Mouse (Mus musculus): ENCODE measurements around the gene Gnao1. TPM values are rescaled to one million over a fixed set of nuclear protein-coding genes. Genes with fewer than 3 reads are reported as not detected.

Gene Gnao1
- total RNA-seq, 2 experiments from 2014 or later: not detected

- ATAC-seq (replicated peaks; ENCODE audit: low FRiP score, low TSS enrichment, poor library complexity, severe bottlenecking): no peak
Measured at GRCm38 (mm10) chr8:93840956-93841752, 31.4 kb downstream of the Gnao1 start.

DNA sequence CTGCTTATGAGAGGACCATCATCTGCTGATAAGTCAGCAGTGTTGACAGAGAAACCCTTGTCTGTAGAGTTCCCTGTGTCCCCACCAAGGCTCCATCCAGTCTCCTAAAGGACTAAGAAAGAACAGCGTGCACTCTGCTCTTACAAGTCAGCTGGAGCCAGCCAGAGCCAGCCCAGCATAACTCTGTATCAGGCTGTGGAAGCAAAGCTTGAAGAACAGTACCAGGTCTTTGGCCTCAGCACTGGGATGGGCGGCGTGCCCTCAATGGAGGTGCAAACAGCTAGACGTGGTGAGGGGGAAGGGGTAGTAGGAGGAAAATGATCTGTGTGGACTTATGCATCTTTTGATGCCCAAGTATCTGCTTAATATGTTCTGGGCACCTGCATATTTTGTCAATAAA lies 32.8 kb downstream of the Gnao1 start:
- ATAC-seq (replicated peaks; ENCODE audit: low FRiP score, low TSS enrichment, poor library complexity, severe bottlenecking): no peak

DNA sequence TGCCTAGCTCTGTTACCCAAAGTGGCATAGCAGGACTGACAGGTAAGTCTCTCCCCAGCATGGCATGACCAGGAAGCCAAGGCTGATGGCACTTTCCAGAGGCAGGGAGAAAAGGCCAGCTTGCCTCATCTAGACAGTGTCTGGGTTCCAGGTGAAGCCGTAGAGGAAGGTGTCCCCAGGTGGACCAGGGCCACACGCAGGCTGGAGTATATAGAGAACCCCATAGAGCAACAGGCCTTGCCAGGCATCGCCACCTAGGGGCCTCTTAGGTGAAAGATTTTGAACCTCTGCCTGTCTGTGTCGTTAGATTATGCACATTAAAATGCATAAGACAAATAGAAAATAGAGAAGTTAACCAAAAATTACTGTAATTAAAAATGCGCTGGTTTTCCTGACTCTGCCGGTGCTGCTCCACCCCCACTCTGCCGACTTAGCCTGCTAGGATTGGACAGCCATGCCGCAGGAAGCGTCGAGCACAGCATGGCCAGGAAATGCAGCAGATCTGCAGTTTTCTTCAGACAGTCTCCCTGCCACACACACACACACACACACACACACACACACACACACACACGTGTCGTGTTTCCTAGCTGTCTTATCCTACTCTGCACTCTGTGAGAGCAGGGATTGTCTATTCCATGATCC lies 34.2 kb downstream of the Gnao1 start:
- no peak for ATAC-seq (replicated peaks; ENCODE audit: low FRiP score, low TSS enrichment, poor library complexity, severe bottlenecking)

GRCm38 (mm10) chr8:93845186-93845585 lies 35.4 kb downstream of the Gnao1 start:
- ATAC-seq (replicated peaks; ENCODE audit: low FRiP score, low TSS enrichment, poor library complexity, severe bottlenecking): no peak

GRCm38 (mm10) chr8:93852087-93852645 lies 42.4 kb downstream of the Gnao1 start:
- ATAC-seq (replicated peaks; ENCODE audit: low FRiP score, low TSS enrichment, poor library complexity, severe bottlenecking): no peak

- no peak for ATAC-seq (replicated peaks; ENCODE audit: low FRiP score, low TSS enrichment, poor library complexity, severe bottlenecking)
Measured at GRCm38 (mm10) chr8:93852851-93853461, 43.2 kb downstream of the Gnao1 start.

DNA sequence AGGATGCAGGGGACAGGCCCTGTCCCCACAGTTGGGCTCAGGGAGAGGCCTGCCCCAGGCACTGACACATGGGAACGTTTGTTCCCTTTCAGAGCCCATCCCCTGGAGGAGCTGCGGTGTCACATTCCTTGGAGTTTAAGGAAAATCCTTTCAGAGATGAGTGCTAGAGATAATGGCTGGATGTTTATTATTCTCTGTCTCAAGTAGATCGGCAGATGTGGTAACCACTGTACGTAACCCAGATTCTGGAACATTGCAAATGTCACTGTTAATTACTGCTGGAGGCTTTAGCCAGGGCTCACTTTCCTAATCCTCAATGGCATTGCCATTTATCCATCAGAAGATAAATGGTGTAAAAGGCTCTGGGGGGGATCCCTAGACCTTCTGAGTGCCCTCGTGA lies 44.9 kb downstream of the Gnao1 start:
- ATAC-seq (replicated peaks; ENCODE audit: low FRiP score, low TSS enrichment, poor library complexity, severe bottlenecking): no peak

DNA sequence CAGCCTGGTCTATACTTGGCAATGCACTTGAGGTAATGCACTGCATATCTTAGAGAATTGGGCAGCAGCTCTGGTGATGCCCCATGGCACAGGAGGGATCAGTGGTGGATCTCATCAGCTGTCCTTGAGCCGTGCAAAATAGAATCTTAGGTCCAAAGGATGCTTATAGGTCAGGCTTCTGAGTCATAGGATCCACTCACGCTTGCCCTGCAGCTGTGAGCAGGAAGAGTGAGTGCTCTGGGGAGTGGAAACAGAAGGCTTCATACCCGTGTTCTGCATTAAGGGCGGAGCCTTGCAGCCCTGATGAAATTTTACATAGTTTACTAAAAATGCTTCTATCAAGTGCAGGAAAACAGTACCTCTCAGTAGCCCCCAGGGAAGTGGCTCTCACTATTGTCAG lies 45.5 kb downstream of the Gnao1 start:
- ATAC-seq (replicated peaks; ENCODE audit: low FRiP score, low TSS enrichment, poor library complexity, severe bottlenecking): no peak

DNA sequence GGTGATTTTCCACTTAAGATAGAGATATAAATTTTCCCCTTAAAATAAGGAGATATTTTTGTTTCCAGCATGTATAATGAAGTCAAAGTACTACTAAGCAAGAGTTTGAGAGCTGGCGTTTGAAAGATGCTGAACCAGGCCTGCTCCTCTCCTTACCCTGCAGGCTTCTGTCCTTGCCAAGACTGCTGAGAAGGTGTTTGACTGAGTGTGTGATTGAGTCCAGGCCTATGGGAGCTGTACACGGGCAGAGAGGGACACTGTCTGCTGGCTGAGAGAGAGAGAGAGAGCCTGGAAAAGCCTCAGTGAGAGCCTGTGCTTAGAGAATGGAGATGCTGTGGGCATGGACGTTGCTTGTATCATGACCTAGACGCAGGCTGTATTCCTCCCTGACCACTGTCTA lies 47.4 kb downstream of the Gnao1 start:
- no peak for ATAC-seq (replicated peaks; ENCODE audit: low FRiP score, low TSS enrichment, poor library complexity, severe bottlenecking)

GRCm38 (mm10) chr8:93858286-93858685 lies 48.5 kb downstream of the Gnao1 start:
- ATAC-seq (replicated peaks; ENCODE audit: low FRiP score, low TSS enrichment, poor library complexity, severe bottlenecking): no peak

- no peak for ATAC-seq (replicated peaks; ENCODE audit: low FRiP score, low TSS enrichment, poor library complexity, severe bottlenecking)
Measured at GRCm38 (mm10) chr8:93860020-93860419, 50.3 kb downstream of the Gnao1 start.

GRCm38 (mm10) chr8:93864064-93864463 lies 54.3 kb downstream of the Gnao1 start:
- ATAC-seq (replicated peaks; ENCODE audit: low FRiP score, low TSS enrichment, poor library complexity, severe bottlenecking): no peak

- ATAC-seq (replicated peaks; ENCODE audit: low FRiP score, low TSS enrichment, poor library complexity, severe bottlenecking): no peak
Measured at GRCm38 (mm10) chr8:93866271-93866670, 56.5 kb downstream of the Gnao1 start.

DNA sequence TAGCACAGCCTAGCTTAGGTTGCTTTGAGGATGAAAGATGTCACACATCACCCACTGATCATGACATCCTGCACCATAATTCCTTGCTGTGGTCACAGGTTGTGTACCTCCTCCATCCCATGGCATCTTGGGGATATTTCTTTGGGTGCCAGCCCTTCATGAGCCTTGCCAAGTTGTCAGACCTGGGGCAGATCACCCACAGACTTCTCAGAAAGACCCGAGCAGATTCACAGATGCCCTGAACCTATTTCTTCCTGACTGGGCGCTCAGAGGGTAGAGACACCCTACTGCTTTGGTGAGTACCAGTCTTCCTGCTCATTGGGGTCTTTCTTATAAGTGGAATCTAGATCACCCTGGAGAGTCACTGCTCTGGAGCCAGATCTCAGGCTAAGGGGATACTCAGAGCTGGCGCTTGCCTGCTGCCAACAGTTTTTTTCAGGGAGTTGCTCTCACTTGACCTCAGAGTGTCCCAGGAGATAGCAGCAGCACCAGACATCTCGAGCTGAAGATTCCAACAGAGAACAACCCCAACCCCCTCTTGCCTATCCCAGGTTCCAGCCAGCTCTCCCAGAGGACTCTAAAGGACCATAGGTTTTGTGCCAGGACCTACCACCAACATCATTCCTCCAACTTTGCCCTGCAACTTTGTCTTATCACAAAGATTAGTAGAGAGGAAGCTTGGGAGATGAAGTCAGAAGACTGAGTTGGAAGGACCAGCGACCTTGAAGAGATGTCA lies 58.9 kb downstream of the Gnao1 start:
- ATAC-seq (replicated peaks; ENCODE audit: low FRiP score, low TSS enrichment, poor library complexity, severe bottlenecking): no peak

DNA sequence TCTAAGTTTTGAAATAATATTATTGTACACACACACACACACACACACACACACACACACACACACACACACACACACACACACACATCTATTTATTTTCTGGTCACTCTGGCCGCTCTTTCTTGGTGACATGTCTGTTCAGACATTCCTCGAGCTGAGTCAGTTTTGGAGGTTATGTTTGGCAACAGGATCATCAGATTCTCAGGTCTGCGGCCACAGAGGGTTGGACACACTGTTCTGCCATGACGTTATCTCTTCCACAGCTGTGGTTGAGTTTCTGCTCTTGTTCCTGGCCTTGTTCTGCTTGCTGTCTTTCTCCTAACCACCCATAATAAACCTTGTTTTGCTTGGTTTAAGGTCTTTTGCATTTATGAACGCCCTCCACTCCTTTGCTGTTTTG lies 61.5 kb downstream of the Gnao1 start:
- ATAC-seq (replicated peaks; ENCODE audit: low FRiP score, low TSS enrichment, poor library complexity, severe bottlenecking): no peak

- no peak for ATAC-seq (replicated peaks; ENCODE audit: low FRiP score, low TSS enrichment, poor library complexity, severe bottlenecking)
Measured at GRCm38 (mm10) chr8:93878396-93878795, 68.6 kb downstream of the Gnao1 start.

GRCm38 (mm10) chr8:93879966-93880365 lies 70.2 kb downstream of the Gnao1 start:
- ATAC-seq (replicated peaks; ENCODE audit: low FRiP score, low TSS enrichment, poor library complexity, severe bottlenecking): no peak

- no peak for ATAC-seq (replicated peaks; ENCODE audit: low FRiP score, low TSS enrichment, poor library complexity, severe bottlenecking)
Measured at GRCm38 (mm10) chr8:93881381-93881780, 71.6 kb downstream of the Gnao1 start.

GRCm38 (mm10) chr8:93883241-93883640 lies 73.5 kb downstream of the Gnao1 start:
- no peak for ATAC-seq (replicated peaks; ENCODE audit: low FRiP score, low TSS enrichment, poor library complexity, severe bottlenecking)

DNA sequence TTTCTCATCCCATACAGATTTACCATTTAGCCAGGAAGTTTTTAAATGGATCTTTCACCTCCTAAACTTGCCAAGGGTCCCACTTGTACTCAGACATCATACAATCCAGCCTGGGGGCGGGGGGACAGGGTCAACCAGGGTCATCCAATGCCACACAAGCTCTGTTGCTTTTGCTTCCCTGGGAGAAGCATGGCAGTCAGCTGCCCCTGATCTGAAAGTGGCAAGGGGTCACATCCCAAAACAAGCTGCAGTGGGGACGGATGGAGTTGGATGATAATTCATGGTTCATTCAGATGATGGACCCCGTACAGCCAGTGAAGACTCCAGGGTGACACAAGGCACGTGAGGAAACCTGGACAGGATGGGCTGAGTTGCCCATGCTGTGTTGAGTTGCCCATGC lies 74.0 kb downstream of the Gnao1 start:
- no peak for ATAC-seq (replicated peaks; ENCODE audit: low FRiP score, low TSS enrichment, poor library complexity, severe bottlenecking)
